Mouse (Mus musculus): Measurements from ENCODE around the gene Milr1.

GRCm38 (mm10) chr11:106785043-106785442 lies 34.0 kb downstream of the Milr1 start:
- TF ChIP-seq CTCF (IDR thresholded peaks at IDR 0.05; ENCODE audit: low read depth, low read length) (no peak), POLR2A (IDR thresholded peaks at IDR 0.05; ENCODE audit: extremely low read depth, insufficient read depth, low read length) (no peak)

All from liver, adult 2 months (tissue).